Mouse (Mus musculus) neural tube, embryonic 14.5 days (tissue): ENCODE data around the gene Oxld1. TPM values are rescaled to one million over a fixed set of nuclear protein-coding genes. Genes with fewer than 3 reads are reported as not detected.
A peak's percentile ranks its signal among the peaks of the same experiment; 100 is the strongest.

Source experiments
- ATAC-seq: fragments of 200-750 bp; cut with Nextera tagmentation; 2 replicates; pipeline ENCODE4 v1.8.0; 2017; ENCODE audit warnings: low read depth, mild to moderate bottlenecking, moderate TSS enrichment, moderate library complexity
- H3K27ac ChIP-seq: fragments of 300-500 bp; sonication (generic); 2 replicates; pipeline ENCODE4 v1.5.1; 2014; ENCODE audit warnings: low read depth, mild to moderate bottlenecking, control low read depth, low read length, moderate library complexity, mixed read lengths
- H3K27me3 ChIP-seq: fragments of 300-500 bp; sonication (generic); 2 replicates; pipeline ENCODE4 v1.6.1; 2014; ENCODE audit warnings: low read length; ENCODE audit not compliant: control insufficient read depth, insufficient read depth
- H3K36me3 ChIP-seq: fragments of 300-500 bp; sonication (generic); 2 replicates; pipeline ENCODE4 v1.6.1; 2014; ENCODE audit warnings: low read length, mixed read lengths; ENCODE audit not compliant: control insufficient read depth, insufficient read depth
- H3K4me1 ChIP-seq: fragments of 300-500 bp; sonication (generic); 2 replicates; pipeline ENCODE4 v1.6.1; 2014; ENCODE audit warnings: low read length; ENCODE audit not compliant: control insufficient read depth, insufficient read depth
- H3K4me2 ChIP-seq: fragments of 300-500 bp; sonication (generic); 2 replicates; pipeline ENCODE4 v1.6.1; 2014; ENCODE audit warnings: mild to moderate bottlenecking, low read depth, low read length, control low read depth
- H3K4me3 ChIP-seq: fragments of 300-500 bp; sonication (generic); 2 replicates; pipeline ENCODE4 v1.5.1; 2014; ENCODE audit warnings: low read depth, low read length, control low read depth, mixed read lengths
- H3K9ac ChIP-seq: fragments of 300-500 bp; sonication (generic); replicated peaks from 2 replicates; pipeline ENCODE4 v1.6.1; 2014; ENCODE audit warnings: low read depth, mild to moderate bottlenecking, control low read depth, low read length, mixed read lengths
- H3K9me3 ChIP-seq: fragments of 300-500 bp; sonication (generic); 2 replicates; pipeline ENCODE4 v1.6.1; 2016; ENCODE audit warnings: low read length; ENCODE audit not compliant: control insufficient read depth
- WGBS: fragments of 180-500 bp; shearing (Covaris S2); extraction: QIAGEN DNeasy Blood & Tissue Kit; methylation state at CpG from one replicate; pipeline ENCODE4 v1.1.7; 2014; 5-methylcytosine and 5-hydroxymethylcytosine counted together
- polyA plus RNA-seq: library from polyadenylated mRNA; unstranded; fragments of >200 nt; fragmentation: Nextera tagmentation; extraction: Ambion mirVana; gene quantifications from 2 replicates; pipeline ENCODE4 v1.2.1, GENCODE M21; 2014

Gene Oxld1
- polyA plus RNA-seq, 1 experiment from 2014 or later: 12.9 TPM

GRCm38 (mm10) chr11:120444106-120444505 lies 13.8 kb downstream of the Oxld1 start:
- no peaks in the 10 kb centered on the region for H3K36me3 ChIP-seq
- no peak overlapping the region for H3K27ac ChIP-seq
- H3K9me3 ChIP-seq: no peaks in the 10 kb centered on the region
- WGBS: 69% methylated on average over 6 of the region's 6 CpGs
- H3K27me3 ChIP-seq: no peaks in the 10 kb centered on the region
- no peak overlapping the region for H3K4me3 ChIP-seq
- no peaks in the 10 kb centered on the region for H3K4me1 ChIP-seq
- no peak for ATAC-seq
- H3K9ac ChIP-seq: no peak overlapping the region
- no peak overlapping the region for H3K4me2 ChIP-seq

GRCm38 (mm10) chr11:120442765-120443280 lies 15.0 kb downstream of the Oxld1 start:
- Histone ChIP-seq H3K27me3 (no peaks in the 10 kb centered on the region), H3K9me3 (no peaks in the 10 kb centered on the region), H3K9ac (no peak overlapping the region), H3K27ac (no peak overlapping the region), H3K4me3 (no peak overlapping the region), H3K4me2 (no peak overlapping the region), H3K4me1 (no peaks in the 10 kb centered on the region), H3K36me3 (no peaks in the 10 kb centered on the region)
- no peak for ATAC-seq
- WGBS: 92% methylated on average over 3 of the region's 3 CpGs

GRCm38 (mm10) chr11:120442344-120442743 lies 15.5 kb downstream of the Oxld1 start, which contains the start of gene Tspan10:
TSS of gene Tspan10 (plus strand) at chr11:120442644.
- no peak within 1 kb of the TSS for H3K27ac ChIP-seq
- no peak within 1 kb of the TSS for H3K4me3 ChIP-seq
- no peaks in the 10 kb centered on the region for H3K4me1 ChIP-seq
- ATAC-seq: no peak
- 91% methylated on average over 3 of the region's 3 CpGs for WGBS
- no peaks in the 10 kb centered on the region for H3K36me3 ChIP-seq
- H3K4me2 ChIP-seq: no peak within 1 kb of the TSS
- H3K9me3 ChIP-seq: no peaks in the 10 kb centered on the region
- no peak within 1 kb of the TSS for H3K9ac ChIP-seq
- no peaks in the 10 kb centered on the region for H3K27me3 ChIP-seq

- Histone ChIP-seq H3K36me3 (peaks cover 11% of the 10 kb centered on the region), H3K4me2 (peak overlapping the region; percentile 73), H3K4me3 (peak overlapping the region; percentile 90), H3K27ac (no peak overlapping the region), H3K27me3 (no peaks in the 10 kb centered on the region), H3K4me1 (peaks cover 9% of the 10 kb centered on the region), H3K9me3 (no peaks in the 10 kb centered on the region), H3K9ac (peak overlapping the region; percentile 94)
- no peak for ATAC-seq
- WGBS: 26% methylated on average over 12 of the region's 12 CpGs
These were observed 19.9 kb downstream of the Oxld1 start for GRCm38 (mm10) chr11:120437857-120438385.

GRCm38 (mm10) chr11:120437152-120437856 lies 20.6 kb downstream of the Oxld1 start, which contains the start of gene Nploc4:
TSS of gene Nploc4 (minus strand) at chr11:120437708.
- Histone ChIP-seq H3K27ac (peak within 1 kb of the TSS; percentile 66; the same call in 1 of the 2 replicates), H3K9ac (peak within 1 kb of the TSS; percentile 94), H3K4me1 (peaks cover 9% of the 10 kb centered on the region), H3K27me3 (no peaks in the 10 kb centered on the region), H3K4me3 (peak within 1 kb of the TSS; percentile 90), H3K36me3 (peaks cover 17% of the 10 kb centered on the region), H3K4me2 (peak within 1 kb of the TSS; percentile 73), H3K9me3 (no peaks in the 10 kb centered on the region)
- under 1% methylated on average over 67 of the region's 77 CpGs for WGBS
- ATAC-seq: peak; percentile 87

GRCm38 (mm10) chr11:120426727-120427126 lies 31.1 kb downstream of the Oxld1 start:
- Histone ChIP-seq H3K27ac (no peak overlapping the region), H3K36me3 (peaks cover 57% of the 10 kb centered on the region), H3K9ac (no peak overlapping the region), H3K4me3 (no peak overlapping the region), H3K9me3 (no peaks in the 10 kb centered on the region), H3K4me2 (no peak overlapping the region), H3K27me3 (no peaks in the 10 kb centered on the region), H3K4me1 (no peaks in the 10 kb centered on the region; the same call in 1 of the 2 replicates)
- 94% methylated on average over 3 of the region's 3 CpGs for WGBS
- ATAC-seq: no peak

GRCm38 (mm10) chr11:120423569-120424295 lies 34.1 kb downstream of the Oxld1 start:
- no peaks in the 10 kb centered on the region for H3K27me3 ChIP-seq
- H3K27ac ChIP-seq: no peak overlapping the region
- no peaks in the 10 kb centered on the region for H3K9me3 ChIP-seq
- 61% methylated on average over 9 of the region's 9 CpGs for WGBS
- no peak overlapping the region for H3K9ac ChIP-seq
- ATAC-seq: no peak
- H3K4me3 ChIP-seq: no peak overlapping the region
- H3K36me3 ChIP-seq: peaks cover 66% of the 10 kb centered on the region
- H3K4me2 ChIP-seq: no peak overlapping the region
- no peaks in the 10 kb centered on the region; the same call in 1 of the 2 replicates for H3K4me1 ChIP-seq

- H3K4me3 ChIP-seq: no peak overlapping the region
- 72% methylated on average over 13 of the region's 13 CpGs for WGBS
- no peak overlapping the region for H3K27ac ChIP-seq
- H3K4me1 ChIP-seq: no peaks in the 10 kb centered on the region; the same call in 1 of the 2 replicates
- no peak for ATAC-seq
- H3K9me3 ChIP-seq: no peaks in the 10 kb centered on the region
- H3K27me3 ChIP-seq: no peaks in the 10 kb centered on the region
- no peak overlapping the region for H3K4me2 ChIP-seq
- no peak overlapping the region for H3K9ac ChIP-seq
- peaks cover 60% of the 10 kb centered on the region for H3K36me3 ChIP-seq
These were observed 35.0 kb downstream of the Oxld1 start for GRCm38 (mm10) chr11:120422651-120423568.
